Mouse (Mus musculus): ENCODE measurements around the gene Gm6034.
"Not testable (repeated sequence)": the region's sequence is repeated elsewhere in the genome, so short reads cannot be mapped to it uniquely, and the experiment has no call there.

- not testable (repeated sequence) for TF ChIP-seq CTCF (IDR thresholded peaks at IDR 0.05; ENCODE audit: control insufficient read depth, insufficient read depth, insufficient replicate concordance, low read depth, low read length); POLR2A (IDR thresholded peaks at IDR 0.05; ENCODE audit: control insufficient read depth, low read depth, low read length)
These were observed 49.8 kb downstream of the Gm6034 start for GRCm38 (mm10) chr17:36092520-36092919.
